Mouse (Mus musculus): ENCODE results near the gene Map4k4.

The Map4k4 gene

DNA sequence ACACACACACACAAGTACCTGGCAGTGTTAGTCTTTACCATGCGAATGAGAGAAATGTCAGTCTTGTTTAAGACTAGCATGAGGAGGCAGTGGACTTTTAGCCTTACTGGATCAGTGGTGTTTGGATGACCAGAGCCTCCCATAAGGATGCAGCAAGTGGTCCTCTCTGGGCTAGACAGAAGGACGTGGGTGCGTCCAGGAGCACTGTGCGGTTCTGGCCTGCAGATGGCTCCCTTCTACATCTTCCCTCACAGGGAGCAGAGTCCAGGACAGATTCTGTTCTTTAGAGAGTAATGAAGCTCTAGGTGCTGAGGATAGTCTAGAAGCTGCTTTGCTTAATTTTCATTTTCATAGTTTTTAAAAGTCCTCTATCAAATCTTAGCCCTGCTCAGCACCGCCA is 100.2 kb downstream of the Map4k4 start:
- peak; percentile 34 for DNase-seq (ENCODE audit: low spot score)

DNA sequence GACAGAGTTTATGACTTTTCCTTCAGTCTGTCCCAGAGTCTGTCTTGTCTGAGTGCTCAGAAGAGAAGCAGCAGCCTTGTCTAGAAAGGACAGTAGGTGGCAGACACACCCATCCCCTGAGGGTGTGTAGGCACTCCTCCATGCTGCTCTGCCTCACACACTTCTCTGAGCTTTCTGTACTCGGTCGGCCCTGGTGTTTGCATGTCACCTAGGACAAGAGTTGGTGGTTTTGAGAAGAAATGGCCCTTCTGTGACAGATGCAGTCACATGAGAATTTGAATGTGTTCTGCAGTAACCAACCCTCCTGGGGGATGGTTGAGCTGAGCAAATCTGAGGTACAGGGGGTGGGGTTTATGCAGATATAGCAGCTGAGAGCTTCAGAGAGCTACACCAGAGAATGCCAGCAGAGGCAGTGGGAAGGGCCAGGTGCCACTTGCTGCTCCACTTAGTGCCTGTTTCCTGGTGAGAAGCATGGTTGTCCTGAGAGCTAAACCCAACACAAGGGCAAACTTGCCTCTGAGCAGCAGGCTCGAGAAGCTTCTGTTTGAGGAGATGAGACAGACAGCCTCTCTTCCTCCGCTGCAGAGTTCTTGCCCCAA is 101.5 kb downstream of the Map4k4 start:
- DNase-seq (ENCODE audit: low spot score) = no peak

DNA sequence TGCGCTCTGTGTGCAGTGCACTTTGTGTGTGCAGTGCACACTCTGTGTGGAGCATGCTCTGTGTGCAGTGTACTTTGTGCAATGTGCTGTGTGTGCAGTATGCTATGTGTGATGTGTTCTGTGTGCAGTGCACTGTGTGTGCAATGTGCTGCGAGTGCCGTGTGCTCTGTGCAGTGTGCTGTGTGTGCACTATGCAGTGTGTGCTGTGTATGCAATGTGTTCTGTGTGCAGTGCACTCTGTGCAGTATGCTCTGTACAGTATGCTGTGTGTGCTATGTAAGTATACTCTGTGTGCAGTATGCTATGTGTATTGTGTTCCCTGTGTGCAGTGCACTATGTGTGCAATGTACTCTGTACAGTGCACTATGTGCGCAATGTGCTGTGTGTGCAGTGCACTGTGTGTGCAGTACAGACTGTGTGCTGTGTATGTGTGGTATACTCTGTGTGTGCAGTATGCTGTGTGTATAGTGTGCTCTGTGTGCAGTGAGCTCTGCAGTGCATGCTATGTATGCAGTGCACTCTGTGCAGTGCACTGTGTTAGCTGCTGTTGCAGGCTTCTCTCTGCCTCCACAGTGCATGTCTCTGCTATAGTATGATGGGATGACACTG is 105.4 kb downstream of the Map4k4 start:
- DNase-seq (ENCODE audit: low spot score) = no peak

DNA sequence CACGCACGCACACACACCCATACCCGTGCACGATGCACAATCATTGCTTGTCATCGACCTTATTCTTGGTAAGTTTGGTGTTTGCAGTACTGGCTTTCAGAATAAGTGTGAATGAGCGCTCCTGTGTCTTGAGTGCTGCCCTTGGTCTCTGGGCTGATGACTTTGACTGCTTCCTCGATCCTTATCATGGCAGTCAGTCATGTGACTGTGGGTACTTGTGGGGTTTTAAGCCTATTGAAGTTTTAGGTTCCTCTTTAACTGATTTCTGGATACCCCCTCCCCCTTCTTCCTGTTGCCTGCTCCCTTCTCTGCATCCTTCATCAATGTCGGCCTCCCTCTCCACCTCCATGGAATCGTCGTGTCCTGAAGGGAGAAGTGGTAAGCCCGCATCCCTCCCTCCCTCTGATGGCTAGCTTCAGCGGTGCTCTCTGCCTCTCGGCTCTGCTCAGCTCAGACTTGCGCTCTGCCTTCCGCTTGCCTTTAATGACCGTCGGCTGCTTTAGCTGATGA is 107.3 kb downstream of the Map4k4 start:
- DNase-seq (ENCODE audit: low spot score) = no peak

DNA sequence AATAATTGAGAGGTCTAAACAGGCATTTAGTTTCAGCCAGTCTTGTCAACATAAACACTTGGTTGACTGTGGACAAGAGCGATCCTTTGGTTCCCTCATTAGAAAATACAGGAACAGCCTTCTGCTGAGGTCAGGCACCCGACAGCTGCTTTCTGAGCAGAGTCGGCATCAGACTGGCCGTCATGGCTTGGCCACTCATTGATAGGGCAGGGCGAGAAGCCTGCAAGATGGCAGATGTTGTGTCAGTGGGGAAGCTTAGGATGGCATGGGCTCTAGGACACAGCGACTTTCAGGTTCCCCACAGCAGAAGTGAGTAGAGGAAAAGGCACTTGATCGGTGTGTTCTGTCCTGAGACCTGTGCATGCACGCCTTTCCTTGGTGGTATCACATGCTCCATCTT is 112.0 kb downstream of the Map4k4 start:
- DNase-seq (ENCODE audit: low spot score) = no peak

DNA sequence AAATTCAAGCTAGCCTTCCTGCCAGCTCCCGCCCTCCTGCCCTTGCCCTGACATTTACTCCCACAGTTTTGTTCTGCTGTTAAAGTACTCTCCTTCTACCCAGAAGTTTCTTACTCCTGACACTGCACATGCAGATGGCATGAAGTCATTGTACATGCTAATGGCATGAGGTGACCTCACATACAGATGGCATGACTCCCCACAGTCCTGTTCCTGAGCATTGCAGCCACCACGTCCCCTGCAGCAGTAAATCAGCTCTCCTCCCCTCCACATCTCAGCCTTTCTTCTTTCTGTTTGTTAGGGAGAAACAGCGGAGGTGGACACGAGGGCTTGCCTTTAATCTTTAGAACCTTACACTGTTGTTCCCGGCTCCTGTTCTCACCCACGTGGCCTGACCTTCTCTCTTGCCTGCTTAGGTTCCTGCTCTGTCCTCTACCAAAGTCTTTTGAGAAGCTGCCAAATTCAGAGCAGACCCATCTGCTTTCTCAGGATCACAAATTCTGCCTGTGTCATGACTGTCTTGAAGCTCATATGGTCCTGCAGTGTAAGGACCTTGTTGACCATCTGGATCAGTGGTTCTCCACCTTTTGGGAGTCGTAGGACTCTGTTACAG is 114.5 kb downstream of the Map4k4 start:
- DNase-seq (ENCODE audit: low spot score) = no peak

DNA sequence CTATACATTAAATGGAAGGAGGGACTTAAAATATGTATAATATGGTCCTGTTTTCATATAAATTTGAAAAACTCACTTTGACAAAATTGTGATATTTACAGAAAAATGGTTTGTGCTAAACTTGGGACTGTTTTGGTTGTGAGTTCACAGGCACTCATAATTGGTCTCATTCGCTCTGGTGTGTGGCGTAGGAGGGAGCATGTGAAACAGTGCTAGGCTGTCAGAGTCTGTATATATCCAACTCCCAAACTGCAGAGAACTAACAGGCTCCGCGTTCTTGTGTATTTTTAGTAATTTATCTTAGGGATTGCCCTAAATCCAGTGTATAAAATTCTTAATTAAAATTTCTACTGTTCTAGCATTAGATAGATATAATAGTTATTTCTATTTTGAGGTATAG is 120.9 kb downstream of the Map4k4 start:
- no peak for DNase-seq (ENCODE audit: low spot score)

DNA sequence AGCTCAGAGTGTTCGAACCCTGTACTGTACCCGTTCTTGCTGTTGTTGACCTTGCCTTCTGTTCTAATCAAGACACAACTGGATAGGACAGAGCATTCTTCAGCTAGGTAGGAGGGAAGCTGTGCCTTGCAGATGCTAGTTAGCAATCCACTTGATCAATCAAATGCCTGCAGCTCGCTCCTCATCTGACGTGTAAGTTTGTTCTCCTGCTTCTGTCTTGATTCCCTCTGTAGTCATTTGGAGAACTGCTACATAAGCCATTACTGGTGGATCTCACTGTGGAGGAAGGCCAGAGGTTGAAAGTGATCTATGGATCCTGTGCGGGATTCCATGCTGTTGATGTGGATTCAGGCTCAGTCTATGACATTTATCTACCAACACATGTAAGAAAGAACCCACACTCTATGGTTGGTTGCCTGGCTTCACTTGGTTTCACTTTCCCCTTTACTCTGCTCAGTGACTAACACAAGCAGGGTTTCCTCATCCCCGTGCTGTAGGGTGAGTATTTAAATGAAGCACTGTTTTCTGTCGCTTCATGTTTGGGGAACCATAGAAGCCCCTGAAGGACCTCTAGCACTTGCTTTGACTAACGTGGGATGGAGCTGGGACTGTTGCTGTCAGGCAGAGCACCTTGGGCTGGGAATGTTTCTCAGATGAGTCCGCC is 121.9 kb downstream of the Map4k4 start:
- no peak for DNase-seq (ENCODE audit: low spot score)

DNA sequence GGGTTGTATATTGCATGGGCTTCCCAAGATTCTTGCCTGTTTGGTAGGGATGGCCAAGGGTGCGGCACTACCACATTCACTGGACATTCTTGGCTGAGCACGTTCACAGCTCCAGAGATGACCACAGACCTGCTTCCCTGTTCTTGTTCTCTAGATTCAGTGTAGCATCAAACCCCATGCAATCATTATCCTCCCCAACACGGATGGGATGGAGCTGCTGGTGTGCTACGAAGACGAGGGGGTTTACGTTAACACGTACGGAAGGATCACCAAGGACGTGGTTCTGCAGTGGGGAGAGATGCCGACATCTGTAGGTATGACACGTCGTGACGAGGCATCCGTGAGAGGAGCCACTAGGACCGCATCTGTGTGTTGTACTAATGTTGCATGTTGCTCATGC is 122.5 kb downstream of the Map4k4 start:
- no peak for DNase-seq (ENCODE audit: low spot score)

DNA sequence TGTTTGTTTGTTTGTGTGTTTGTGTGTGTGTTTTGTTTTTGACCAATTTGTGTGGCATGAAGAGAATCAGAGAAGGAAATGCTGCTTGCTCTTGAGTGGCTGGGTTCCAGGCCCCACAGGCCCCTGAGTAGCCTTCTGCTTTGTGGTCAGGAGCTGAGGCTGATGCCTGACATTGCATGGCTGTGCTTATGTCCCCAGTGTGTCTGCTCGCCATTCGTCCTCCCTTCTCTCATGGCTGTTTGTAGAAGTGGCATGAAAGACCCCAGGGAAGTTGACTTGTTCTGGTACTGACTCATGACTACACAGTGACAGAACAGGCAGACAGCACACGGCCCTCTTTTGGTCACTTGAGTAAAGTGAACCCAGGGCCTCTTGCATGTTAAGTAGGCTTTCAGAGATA is 123.0 kb downstream of the Map4k4 start:
- DNase-seq (ENCODE audit: low spot score) = no peak

DNA sequence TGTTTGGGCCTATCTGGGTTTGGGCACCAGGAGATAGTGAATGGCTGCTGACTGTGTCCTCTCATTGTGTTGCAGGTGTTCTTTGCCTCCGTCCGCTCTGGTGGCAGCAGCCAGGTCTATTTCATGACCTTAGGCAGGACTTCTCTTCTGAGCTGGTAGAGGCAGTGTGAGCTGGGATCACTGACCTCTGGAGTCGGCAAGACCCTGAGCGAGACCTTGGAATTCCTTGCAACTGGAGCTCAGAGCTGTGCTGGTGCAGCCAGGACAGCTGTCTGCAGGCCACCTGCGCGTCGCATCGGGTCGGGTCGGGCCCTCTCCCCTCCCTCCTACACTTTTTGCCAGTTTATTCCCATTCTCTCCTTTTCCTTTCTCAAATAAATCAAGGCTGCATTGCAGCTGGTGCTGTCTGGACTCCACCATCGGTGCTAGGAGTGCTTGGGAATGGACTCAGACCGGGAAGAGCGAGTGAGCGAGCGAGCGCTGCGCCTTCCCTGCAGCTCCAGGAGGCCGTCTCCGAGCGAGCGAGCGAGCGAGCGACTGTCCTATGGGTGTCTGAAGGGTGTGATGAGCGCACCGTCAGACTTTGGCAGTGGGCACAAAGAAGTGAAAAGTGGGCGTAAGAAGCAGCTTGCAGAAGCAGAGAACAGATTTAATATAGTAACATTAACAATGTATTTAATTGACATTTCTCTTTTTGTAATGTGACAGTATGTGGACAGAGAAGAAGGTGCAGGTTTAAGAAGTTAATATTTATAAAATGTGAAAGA is 124.0 kb downstream of the Map4k4 start:
- DNase-seq (ENCODE audit: low spot score) = no peak

DNA sequence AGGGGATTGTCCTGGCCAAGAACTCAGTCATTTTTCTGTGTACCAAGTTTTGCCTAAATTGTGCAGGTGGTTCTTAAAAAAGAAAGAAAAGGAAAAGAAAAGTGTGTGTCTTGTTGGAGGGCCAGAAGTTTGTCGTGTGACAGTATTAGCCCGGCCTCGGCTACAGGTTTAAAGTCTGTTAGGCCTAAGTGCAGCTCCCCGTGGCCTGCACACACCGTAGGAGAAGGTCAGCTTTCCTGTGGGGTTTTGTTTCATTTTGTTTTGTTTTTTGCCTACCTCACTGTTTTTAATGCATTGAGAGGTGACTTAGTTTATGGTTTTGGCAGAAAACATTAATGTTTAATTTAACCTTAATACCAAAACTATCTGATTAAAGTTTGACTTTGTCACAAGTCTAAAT is 124.7 kb downstream of the Map4k4 start:
- no peak for DNase-seq (ENCODE audit: low spot score)

DNA sequence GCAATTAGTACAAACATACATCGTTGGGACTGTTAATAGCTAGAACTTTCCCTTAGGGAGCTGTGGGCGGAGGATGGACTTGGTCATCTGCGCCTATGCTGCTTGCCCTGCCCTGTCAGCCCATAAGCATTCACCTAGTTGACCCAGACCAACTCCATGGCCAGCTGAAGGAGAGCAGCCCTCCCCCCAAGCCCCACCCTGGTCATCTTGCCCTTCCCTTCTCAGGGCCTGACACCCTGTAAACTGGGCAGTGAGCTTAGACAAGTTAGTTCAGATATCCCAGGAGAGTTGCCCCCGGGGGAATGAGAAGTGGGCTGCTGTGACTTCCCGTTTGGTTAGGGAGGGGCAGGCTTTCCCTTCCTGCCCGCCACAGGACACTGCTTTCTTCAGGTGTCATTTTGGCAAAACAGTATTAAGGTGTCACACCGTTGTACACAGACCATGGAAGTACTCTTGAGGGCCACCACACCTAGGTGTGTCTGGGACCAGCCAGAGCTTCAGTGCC is 126.5 kb downstream of the Map4k4 start:
- DNase-seq (ENCODE audit: low spot score) = no peak

DNA sequence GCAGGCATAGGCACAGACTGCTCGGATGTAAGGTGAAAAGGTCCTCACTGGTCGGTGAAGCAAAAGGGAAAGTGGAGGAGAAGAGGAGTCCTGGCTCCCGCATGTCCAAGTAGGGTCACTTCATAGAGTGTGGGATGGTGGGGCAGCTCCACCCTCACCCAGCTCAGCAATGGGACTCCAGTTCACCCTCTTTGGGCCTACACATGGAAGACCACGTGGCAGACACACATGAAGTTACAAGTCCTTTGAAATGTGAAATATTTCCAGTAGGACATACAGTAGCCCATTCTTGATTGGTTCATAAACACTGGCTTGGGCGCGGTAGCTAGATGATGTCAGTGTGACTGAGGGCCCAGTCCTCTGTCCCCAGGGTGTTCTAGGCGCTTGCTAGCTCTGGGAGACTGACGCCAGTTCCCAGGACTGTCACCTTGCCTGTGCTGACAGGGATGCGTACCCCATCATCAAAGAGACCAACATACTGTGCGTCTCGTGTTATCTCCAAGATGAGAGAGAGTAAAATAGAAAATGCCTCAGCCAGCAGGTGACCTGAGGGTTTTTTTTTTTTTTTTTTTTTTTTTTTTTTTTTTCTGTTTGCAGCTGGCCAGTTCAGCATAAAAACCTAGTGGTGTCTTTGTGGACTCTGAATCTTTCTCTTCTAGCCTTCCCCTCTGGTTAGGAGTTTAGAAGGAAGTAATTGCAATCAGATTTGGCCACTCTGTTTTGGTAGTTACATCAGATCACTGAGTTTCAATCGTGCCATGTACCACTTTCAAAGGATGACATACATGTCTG is 127.7 kb downstream of the Map4k4 start:
- no peak for DNase-seq (ENCODE audit: low spot score)

DNA sequence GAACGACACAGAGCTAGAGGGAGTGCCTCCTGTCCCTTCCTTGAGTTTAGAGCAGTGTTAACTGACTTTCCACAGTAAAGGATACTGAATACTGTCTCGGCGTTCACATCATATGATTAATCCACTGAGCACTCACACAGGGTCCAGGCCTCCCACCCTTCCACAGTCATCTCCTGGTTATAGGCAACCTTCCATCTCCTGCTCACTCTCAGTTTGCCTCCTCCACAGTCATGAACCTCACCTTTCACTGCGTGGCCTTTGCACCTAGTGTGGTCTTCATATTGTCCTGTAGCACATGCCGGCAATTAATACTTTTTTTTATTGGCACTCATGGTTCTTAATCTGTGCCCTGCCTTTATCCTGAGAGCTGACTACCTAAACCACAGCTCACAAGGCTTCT is 128.9 kb downstream of the Map4k4 start:
- DNase-seq (ENCODE audit: low spot score) = no peak

DNA sequence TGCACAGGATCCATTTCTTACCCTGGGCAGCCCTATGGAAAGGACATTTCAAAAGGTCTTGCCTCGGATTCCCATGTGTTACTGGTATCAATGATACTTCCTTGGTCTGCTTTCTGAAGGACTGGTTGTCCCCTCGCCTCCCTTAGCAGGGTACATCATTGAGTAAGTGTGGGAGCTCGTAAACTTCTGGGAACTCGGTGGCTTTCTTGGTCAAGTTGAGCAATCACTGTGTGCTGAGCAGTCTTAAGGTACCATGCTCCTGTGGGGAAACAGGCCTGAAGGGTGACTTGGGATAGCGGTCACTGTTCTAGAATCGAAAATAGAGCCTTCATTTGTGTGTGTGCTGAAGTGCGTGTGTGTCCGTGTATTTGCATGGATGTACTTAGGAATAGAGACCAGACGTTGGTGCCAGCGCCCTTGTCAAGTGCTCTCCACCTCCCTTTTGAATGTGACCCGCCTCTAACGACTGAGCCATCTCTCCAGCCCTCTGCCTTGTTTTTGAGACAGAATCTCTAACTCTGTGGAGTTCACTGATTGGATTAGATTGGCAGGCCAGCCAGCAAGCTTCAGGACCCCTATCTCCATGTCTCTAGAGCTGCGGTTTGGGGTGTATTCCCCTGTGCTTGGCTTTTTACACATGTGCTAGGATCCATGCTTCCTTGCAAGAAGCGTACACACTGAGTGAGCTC is 129.7 kb downstream of the Map4k4 start:
- DNase-seq (ENCODE audit: low spot score) = no peak

DNA sequence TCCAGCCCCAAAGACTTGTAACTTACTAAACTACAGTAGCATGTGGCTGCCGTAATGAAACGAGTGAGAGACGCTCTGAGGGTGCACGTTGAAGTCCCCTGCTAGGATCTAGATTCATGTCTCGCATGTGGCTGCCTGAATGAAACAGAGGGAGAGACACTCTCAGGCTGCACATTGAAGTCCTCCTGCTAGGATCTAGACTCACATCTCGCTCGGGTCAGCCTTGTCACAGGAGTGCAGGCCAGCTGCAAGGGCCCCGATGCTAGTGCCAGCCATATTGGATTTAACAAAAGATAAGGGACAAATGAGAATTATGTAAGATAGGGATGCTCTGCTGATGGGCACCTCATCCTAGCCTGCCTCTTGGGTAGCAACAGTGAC is 130.3 kb downstream of the Map4k4 start:
- DNase-seq (ENCODE audit: low spot score) = no peak

DNA sequence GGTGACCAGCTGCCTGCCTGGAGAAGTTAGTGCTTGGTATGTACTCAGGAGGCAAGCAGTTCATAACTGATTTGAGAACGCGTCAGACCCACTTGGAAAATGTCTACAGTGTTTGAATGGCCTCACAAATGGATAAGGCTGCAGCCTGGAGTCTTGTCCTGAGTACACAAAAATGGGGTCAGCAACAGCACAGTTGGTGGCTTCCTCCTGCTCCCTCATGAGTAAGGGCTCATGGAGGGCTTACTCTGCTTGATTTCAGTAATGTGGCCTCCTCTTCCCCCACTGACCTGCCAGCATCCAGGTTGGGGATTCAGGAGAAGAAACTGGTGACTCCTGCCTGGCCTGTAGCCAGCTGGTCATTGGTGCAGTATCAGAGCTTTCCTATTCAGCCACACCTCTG is 130.9 kb downstream of the Map4k4 start:
- no peak for DNase-seq (ENCODE audit: low spot score)

DNA sequence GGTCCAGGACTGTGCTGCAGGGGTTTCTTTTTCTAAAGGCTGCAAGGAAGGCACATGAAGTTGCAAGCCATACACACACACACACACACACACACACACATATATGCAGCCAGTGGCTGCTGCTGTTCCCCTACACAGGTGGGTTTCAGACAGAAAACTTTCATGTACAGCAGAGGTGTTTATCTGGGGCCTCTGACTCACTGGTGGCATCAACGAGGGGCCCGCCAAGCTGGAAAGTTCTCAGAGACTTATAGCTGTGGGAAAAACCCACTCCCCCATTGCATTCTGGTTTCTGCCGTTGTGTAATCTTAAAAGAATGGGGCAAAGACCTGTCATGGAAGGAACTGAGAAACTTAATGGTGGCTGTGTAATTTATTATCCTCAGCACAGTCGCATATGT is 132.6 kb downstream of the Map4k4 start:
- DNase-seq (ENCODE audit: low spot score) = no peak

DNA sequence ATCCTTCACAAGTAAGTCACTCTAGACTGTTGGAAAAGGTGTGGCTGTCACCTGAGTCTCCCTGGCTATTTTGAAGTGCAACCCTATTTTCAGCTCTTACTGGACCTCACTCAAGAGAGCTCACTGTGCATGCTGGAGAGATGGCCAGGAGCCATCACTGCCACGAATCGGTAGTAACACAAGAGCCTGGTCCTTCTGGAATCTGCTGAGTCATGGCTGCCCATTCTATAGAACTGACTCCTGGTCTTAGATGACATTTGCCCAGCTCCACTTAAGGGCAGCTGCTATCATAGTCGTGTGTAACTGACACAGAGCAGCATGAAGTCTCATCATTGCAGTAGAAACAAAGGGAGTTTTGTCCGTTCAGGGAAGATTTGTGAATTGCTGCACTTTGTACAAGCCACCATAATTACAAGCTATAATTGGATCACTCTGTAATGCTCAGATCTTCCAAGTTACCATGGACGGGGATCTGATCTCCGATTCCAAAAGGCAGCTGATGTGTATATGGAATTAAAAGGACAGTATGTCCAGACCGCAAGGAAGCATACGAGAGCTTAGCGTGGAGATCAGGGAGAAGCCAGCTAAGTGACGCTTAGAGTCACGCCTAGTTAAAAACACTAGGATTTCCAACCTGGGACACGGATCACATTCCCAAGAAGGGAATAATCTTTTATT is 133.2 kb downstream of the Map4k4 start:
- DNase-seq (ENCODE audit: low spot score) = no peak

Data from retina, embryonic 14.5 days (tissue).